Mouse (Mus musculus) CH12.LX (cell line): ENCODE measurements around the gene Usp35. TPM values are rescaled to one million over a fixed set of nuclear protein-coding genes. Genes with fewer than 3 reads are reported as not detected.

Experiments
- DNase-seq: peaks from one replicate; pipeline ENCODE4 v3.0.0-alpha.2; 2013; ENCODE audit errors: extremely low read depth
- H3K27ac ChIP-seq: 2 replicates; pipeline ENCODE4 v1.5.1; 2012; ENCODE audit warnings: low read depth, mild to moderate bottlenecking, control low read depth, moderate library complexity; ENCODE audit not compliant: insufficient read depth
- H3K27me3 ChIP-seq: replicated peaks from 2 replicates; pipeline ENCODE3; 2012; ENCODE audit warnings: inconsistent platforms
- H3K36me3 ChIP-seq, 2 experiments: replicated peaks in 1 of 2; 2 replicates each; pipeline versions ENCODE3 to v1.6.1; 2012; ENCODE audit warnings: inconsistent platforms in 1 of 2, low read length in 1 of 2, mild to moderate bottlenecking in 1 of 2, mixed read lengths in 1 of 2, moderate library complexity in 1 of 2; ENCODE audit not compliant: control insufficient read depth in 1 of 2, insufficient read depth in 1 of 2
- H3K4me1 ChIP-seq, 2 experiments: 2 replicates each; pipeline ENCODE4 v1.6.1; 2012; ENCODE audit warnings: inconsistent platforms in 1 of 2, moderate library complexity in 1 of 2; ENCODE audit not compliant: insufficient read depth in 2 of 2, control insufficient read depth in 1 of 2
- H3K4me2 ChIP-seq: 2 replicates; pipeline ENCODE4 v1.6.1; 2012; ENCODE audit warnings: low read depth, mild to moderate bottlenecking, control low read depth; ENCODE audit not compliant: poor library complexity, insufficient read depth, severe bottlenecking
- H3K4me3 ChIP-seq, 3 experiments: fragments of 150-350 bp in 1 of 3; sonication (generic) in 1 of 3; replicated peaks in 1 of 3; 2 replicates each; pipeline versions ENCODE3 to v1.5.1; 2011 to 2012; ENCODE audit warnings: low read depth in 2 of 3, low read length in 2 of 3, mild to moderate bottlenecking in 2 of 3, moderate library complexity in 2 of 3, control low read depth in 1 of 3, improper control_type of control experiment in 1 of 3, inconsistent platforms in 1 of 3, mixed read lengths in 1 of 3; ENCODE audit not compliant: poor library complexity in 1 of 3
- H3K79me2 ChIP-seq: replicated peaks from 2 replicates; pipeline ENCODE4 v1.6.1; 2012; ENCODE audit warnings: mild to moderate bottlenecking, moderate library complexity; ENCODE audit not compliant: control insufficient read depth, poor library complexity, insufficient read depth, severe bottlenecking; ENCODE audit errors: extremely low read depth
- H3K9ac ChIP-seq: 2 replicates; pipeline ENCODE4 v1.6.1; 2012; ENCODE audit warnings: low read depth, mild to moderate bottlenecking, control low read depth, moderate library complexity; ENCODE audit not compliant: insufficient read depth
- H3K9me3 ChIP-seq: replicated peaks from 2 replicates; pipeline ENCODE3; 2012; ENCODE audit warnings: low read length, inconsistent platforms, mixed read lengths
- CHD2 ChIP-seq: IDR thresholded peaks from 2 replicates; pipeline ENCODE4 v1.6.1; 2011; ENCODE audit warnings: low read length, improper control_type of control experiment
- CTCF ChIP-seq, 2 experiments: IDR thresholded peaks in 1 of 2; conservative IDR thresholded peaks in 1 of 2; 2 replicates each; pipeline ENCODE4 v1.5.1; 2011 to 2012; ENCODE audit warnings: low read depth in 2 of 2, low read length in 2 of 2, improper control_type of control experiment in 1 of 2, inconsistent platforms in 1 of 2, mild to moderate bottlenecking in 1 of 2, moderate library complexity in 1 of 2
- E2F4 ChIP-seq: IDR thresholded peaks from 2 replicates; pipeline ENCODE4 v1.6.1; 2011; ENCODE audit warnings: low read depth, low read length, improper control_type of control experiment; ENCODE audit not compliant: insufficient replicate concordance
- ELF1 ChIP-seq: IDR thresholded peaks from 2 replicates; pipeline ENCODE4 v1.6.1; 2014; ENCODE audit warnings: low read depth, mild to moderate bottlenecking, inconsistent platforms, low read length, improper control_type of control experiment
- HCFC1 ChIP-seq: IDR thresholded peaks from 2 replicates; pipeline ENCODE4 v1.6.1; 2012; ENCODE audit warnings: low read depth, mild to moderate bottlenecking, inconsistent platforms, low read length, improper control_type of control experiment
- IRF4 ChIP-seq: IDR thresholded peaks from 2 replicates; pipeline ENCODE4 v1.6.1; 2014; ENCODE audit warnings: low read depth, mild to moderate bottlenecking, inconsistent platforms, low read length, improper control_type of control experiment
- MAZ ChIP-seq: IDR thresholded peaks from 2 replicates; pipeline ENCODE4 v1.6.1; 2012; ENCODE audit warnings: low read depth, mild to moderate bottlenecking, inconsistent platforms, low read length, improper control_type of control experiment, moderate library complexity
- MXI1 ChIP-seq: IDR thresholded peaks from 2 replicates; pipeline ENCODE4 v1.6.1; 2011; ENCODE audit warnings: mild to moderate bottlenecking, low read depth, low read length, improper control_type of control experiment
- MYC ChIP-seq: IDR thresholded peaks from 2 replicates; pipeline ENCODE4 v1.6.1; 2011; ENCODE audit warnings: low read depth, mild to moderate bottlenecking, improper control_type of control experiment, low read length
- NRF1 ChIP-seq: IDR thresholded peaks from 2 replicates; pipeline ENCODE4 v1.6.1; 2014; ENCODE audit warnings: low read depth, mild to moderate bottlenecking, inconsistent platforms, low read length, improper control_type of control experiment, moderate library complexity
- RCOR1 ChIP-seq: conservative IDR thresholded peaks from 2 replicates; pipeline ENCODE4 v1.6.1; 2012; ENCODE audit warnings: low read depth, mild to moderate bottlenecking, inconsistent platforms, low read length, improper control_type of control experiment
- TBP ChIP-seq: conservative IDR thresholded peaks from 2 replicates; pipeline ENCODE4 v1.6.1; 2011; ENCODE audit warnings: low read depth, low read length, improper control_type of control experiment
- TCF12 ChIP-seq: IDR thresholded peaks from 2 replicates; pipeline ENCODE4 v1.6.1; 2014; ENCODE audit warnings: low read depth, mild to moderate bottlenecking, inconsistent platforms, low read length, improper control_type of control experiment
- UBTF ChIP-seq: IDR thresholded peaks from 2 replicates; pipeline ENCODE4 v1.6.1; 2012; ENCODE audit warnings: low read depth, mild to moderate bottlenecking, inconsistent platforms, low read length, improper control_type of control experiment, moderate library complexity
- USF1 ChIP-seq: IDR thresholded peaks from 2 replicates; pipeline ENCODE4 v1.6.1; 2014; ENCODE audit warnings: low read depth, mild to moderate bottlenecking, inconsistent platforms, low read length, improper control_type of control experiment
- ZMIZ1 ChIP-seq: IDR thresholded peaks from 2 replicates; pipeline ENCODE4 v1.6.1; 2012; ENCODE audit warnings: low read depth, mild to moderate bottlenecking, inconsistent platforms, low read length, improper control_type of control experiment
- ZNF384 ChIP-seq: IDR thresholded peaks from 2 replicates; pipeline ENCODE4 v1.6.1; 2012; ENCODE audit warnings: low read depth, low read length, improper control_type of control experiment, inconsistent platforms
- dilution Hi-C: fragments of 300-500 bp; cut with MboI; formaldehyde crosslinking; loops from 2 replicates; pipeline ENCODE4 v1.14.3; 2020; ENCODE audit warnings: low sequenced_read_pairs; ENCODE audit not compliant: extremely low pct_unique_long_range_greater_than_20kb, extremely low pct_ligation_motif_present
- in situ Hi-C: fragments of 300-500 bp; cut with MboI; formaldehyde crosslinking; loops from 3 replicates; pipeline ENCODE4 v1.14.3; 2019; ENCODE audit warnings: low sequenced_read_pairs, low pct_ligation_motif_present, low pct_unique_long_range_greater_than_20kb, mixed read lengths
- polyA plus RNA-seq: library from polyadenylated mRNA; unstranded; fragments of >175 nt; gene quantifications from 2 replicates; pipeline ENCODE4 v1.2.1, GENCODE M21; 2012; ENCODE audit warnings: low read depth; ENCODE audit not compliant: insufficient read length
- total RNA-seq, 2 experiments: library from RNA; depleted of rRNA; stranded (reverse); fragments of 300-350 nt in 1 of 2; fragments of >200 nt in 1 of 2; gene quantifications; 2 replicates each; pipeline ENCODE4 v1.2.3; 2012 to 2014

Usp35 gene
- total and polyA plus RNA-seq, 3 experiments, result 1.2 to 1.8 (median 1.3) TPM

DNA sequence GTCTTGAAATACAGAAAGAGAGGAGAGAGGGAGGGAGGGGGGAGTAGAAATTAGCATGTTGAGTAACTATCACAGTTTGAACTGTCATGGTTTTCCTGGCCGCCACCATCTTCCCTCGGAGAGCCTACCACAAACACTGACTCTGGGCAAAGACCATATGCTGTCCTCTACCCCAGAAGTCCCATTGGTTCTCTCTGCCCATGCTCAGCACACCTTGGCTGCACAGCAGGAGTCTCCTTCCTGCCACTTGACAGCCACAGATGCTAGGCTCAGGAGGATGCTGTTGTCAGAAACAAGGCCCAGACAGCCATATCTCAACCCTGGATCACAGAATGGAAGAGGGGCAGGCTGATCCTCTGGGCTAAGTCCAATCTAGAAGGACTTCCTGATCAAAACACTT is 2.6 kb upstream of the Usp35 start:
- Histone ChIP-seq H3K9ac (no peak overlapping the region), H3K27me3 (no peaks in the 10 kb centered on the region), H3K36me3 (no peaks in the 10 kb centered on the region), H3K4me2 (no peak overlapping the region), H3K4me3 (no peak overlapping the region), H3K4me1 (peaks cover 6 to 41% of the 10 kb centered on the region in 2 experiments), H3K79me2 (no peaks in the 10 kb centered on the region), H3K27ac (no peak overlapping the region), H3K9me3 (no peaks in the 10 kb centered on the region)
- no peak for TF ChIP-seq ZNF384
- TF ChIP-seq TCF12, result no peak
- TF ChIP-seq MAZ, result no peak
- no peak for TF ChIP-seq USF1
- TF ChIP-seq MYC, result no peak
- TF ChIP-seq E2F4, result no peak
- no peak for TF ChIP-seq IRF4
- no peak for TF ChIP-seq UBTF
- no peak for TF ChIP-seq CHD2
- no peak for TF ChIP-seq RCOR1
- no peak for TF ChIP-seq TBP
- TF ChIP-seq ELF1, result no peak
- TF ChIP-seq HCFC1, result no peak
- TF ChIP-seq MXI1, result no peak
- no peak for TF ChIP-seq ZMIZ1
- DNase-seq, result no peak
- dilution Hi-C loops, result no loop called here
- in situ Hi-C loops, result no loop called here

DNA sequence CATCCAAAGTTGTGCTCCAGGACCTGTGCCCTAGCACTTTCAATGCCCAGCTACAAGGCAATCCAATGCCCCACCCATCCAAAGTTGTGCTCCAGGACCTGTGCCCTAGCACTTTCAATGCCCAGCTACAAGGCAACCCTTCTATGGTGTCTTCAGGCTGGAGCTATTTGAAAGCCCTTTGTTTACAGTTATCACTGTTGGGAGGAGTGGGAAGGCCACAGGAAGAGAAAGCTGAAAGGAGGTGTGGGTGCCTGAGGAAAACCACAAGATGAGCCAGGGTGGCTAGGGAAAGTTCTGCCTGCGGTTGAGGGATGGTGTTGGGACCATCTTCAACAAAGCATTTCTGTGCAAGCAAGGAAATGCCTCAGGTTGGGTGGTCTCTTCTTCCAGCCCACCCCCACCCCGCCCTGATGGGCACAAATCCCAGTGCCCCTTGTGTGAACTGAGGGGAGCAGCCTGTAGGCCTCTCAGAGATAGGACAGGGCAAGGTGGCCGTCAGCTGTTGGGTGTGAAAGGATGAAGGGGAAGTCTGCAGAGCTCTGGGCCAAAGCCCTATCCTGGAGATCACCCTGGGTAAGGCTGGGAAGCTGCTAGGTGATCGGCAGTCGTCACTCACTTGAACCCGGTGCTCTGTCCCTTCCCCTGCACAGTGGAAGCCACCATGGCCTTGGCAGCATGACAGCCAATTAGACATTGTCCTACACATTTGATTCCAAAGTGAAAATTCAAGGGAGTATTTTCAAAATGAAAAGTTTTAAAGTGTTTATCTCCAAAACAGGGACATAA is 1.5 kb upstream of the Usp35 start:
- in situ Hi-C loops, result no loop called here
- Histone ChIP-seq H3K79me2 (no peaks in the 10 kb centered on the region), H3K9me3 (no peaks in the 10 kb centered on the region), H3K4me3 (no peak overlapping the region)
- TF ChIP-seq CTCF (conservative IDR thresholded peaks at IDR 0.05 in 1 of 2, IDR thresholded peaks at IDR 0.05 in 1 of 2; ENCODE audit: low read depth in 2 of 2, low read length in 2 of 2), result no peak
- TF ChIP-seq NRF1, result no peak
- TF ChIP-seq, all 38 proteins: peak for 0
- dilution Hi-C loops, result no loop called here
- Histone ChIP-seq H3K4me1 (peaks cover 6 to 37% of the 10 kb centered on the region in 2 experiments), H3K9ac (no peak overlapping the region), H3K36me3 (no peaks in the 10 kb centered on the region), H3K27me3 (no peaks in the 10 kb centered on the region), H3K27ac (no peak overlapping the region), H3K4me2 (no peak overlapping the region)
- DNase-seq, result no peak
